Mouse (Mus musculus) olfactory bulb, adult 2 months (tissue): ENCODE measurements around the gene Spp1. TPM values are rescaled to one million over a fixed set of nuclear protein-coding genes. Genes with fewer than 3 reads are reported as not detected.

Source experiments
- H3K27ac ChIP-seq: fragments of 200-500 bp; 2 replicates; pipeline ENCODE4 v1.5.1; 2012; ENCODE audit warnings: low read depth, low read length; ENCODE audit not compliant: insufficient read depth
- H3K4me1 ChIP-seq: fragments of 200-500 bp; 2 replicates; pipeline ENCODE4 v1.6.1; 2012; ENCODE audit warnings: low read length; ENCODE audit not compliant: control insufficient read depth, insufficient read depth
- H3K4me3 ChIP-seq: fragments of 200-500 bp; 2 replicates; pipeline ENCODE4 v1.5.1; 2012; ENCODE audit warnings: mild to moderate bottlenecking, low read depth, low read length, moderate library complexity; ENCODE audit not compliant: insufficient read depth
- CTCF ChIP-seq: fragments of 200-500 bp; IDR thresholded peaks from 2 replicates; pipeline ENCODE4 v1.5.1; 2012; ENCODE audit warnings: low read depth, mild to moderate bottlenecking, low read length, moderate library complexity; ENCODE audit not compliant: insufficient read depth
- POLR2A ChIP-seq: fragments of 200-500 bp; IDR thresholded peaks from 2 replicates; pipeline ENCODE4 v1.6.1; 2012; ENCODE audit warnings: mild to moderate bottlenecking, low read depth, low read length, moderate library complexity; ENCODE audit not compliant: insufficient read depth
- WGBS: fragments of 180-500 bp; shearing (Covaris S2); methylation state at CpG from one replicate; pipeline ENCODE4 v1.1.7; 2018; 5-methylcytosine and 5-hydroxymethylcytosine counted together
- polyA plus RNA-seq: library from polyadenylated mRNA; stranded (reverse); fragments of >200 nt; gene quantifications from 2 replicates; pipeline ENCODE4 v1.2.4, GENCODE M21; 2012; ENCODE audit warnings: low replicate concordance; ENCODE audit not compliant: missing spikeins, insufficient read depth, insufficient read length

Gene Spp1
- not detected in 2 replicates for polyA plus RNA-seq

DNA sequence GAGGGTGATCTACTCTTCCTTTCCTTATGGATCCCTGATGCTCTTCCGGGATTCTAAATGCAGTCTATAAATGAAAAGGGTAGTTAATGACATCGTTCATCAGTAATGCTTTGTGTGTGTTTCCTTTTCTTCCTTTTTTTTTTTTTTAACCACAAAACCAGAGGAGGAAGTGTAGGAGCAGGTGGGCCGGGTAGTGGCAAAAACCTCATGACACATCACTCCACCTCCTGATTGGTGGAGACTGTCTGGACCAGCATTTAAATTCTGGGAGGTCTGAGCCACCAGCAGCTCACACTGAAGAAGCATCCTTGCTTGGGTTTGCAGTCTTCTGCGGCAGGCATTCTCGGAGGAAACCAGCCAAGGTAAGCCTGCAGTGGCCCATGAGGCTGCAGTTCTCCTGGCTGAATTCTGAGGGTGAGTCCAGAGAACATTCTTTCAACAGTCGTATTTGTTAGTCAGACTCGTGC lies at the start of gene Spp1:
TSS of gene Spp1 (plus strand) at position 284 of the 467 bp plus-strand sequence.
- H3K4me3 ChIP-seq, result no peak within 1 kb of the TSS
- WGBS, result 75% methylated on average over 7 of the region's 7 CpGs
- peaks cover 6% of the 10 kb centered on the region for H3K4me1 ChIP-seq
- H3K27ac ChIP-seq, result no peak within 1 kb of the TSS
- TF ChIP-seq CTCF, result no peak
- TF ChIP-seq POLR2A, result no peak

DNA sequence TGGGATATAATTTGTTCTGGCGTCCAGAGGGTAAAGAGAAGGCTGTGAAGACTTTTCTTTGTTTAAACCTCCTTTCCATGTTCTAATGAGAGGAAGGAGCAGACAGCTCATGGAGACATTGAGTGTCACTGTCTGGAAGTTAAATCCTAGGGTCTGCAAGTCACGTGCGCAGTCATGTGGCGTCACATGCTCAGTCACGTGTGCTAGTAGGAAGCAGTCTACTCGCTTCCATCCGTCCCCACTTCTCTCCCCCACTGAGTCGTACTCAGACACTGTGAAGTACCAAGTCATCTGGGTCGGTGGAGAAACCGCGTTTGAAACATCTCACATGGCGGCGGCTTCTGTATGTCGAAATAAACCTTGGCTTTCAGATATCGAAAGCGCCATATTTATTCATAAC lies 49.4 kb upstream of the Spp1 start:
- TF ChIP-seq POLR2A (no peak), CTCF (no peak)
- 95% methylated on average over 16 of the region's 16 CpGs for WGBS

GRCm38 (mm10) chr5:104386908-104387307 lies 48.0 kb upstream of the Spp1 start:
- H3K4me3 ChIP-seq, result no peak overlapping the region
- no peaks in the 10 kb centered on the region for H3K4me1 ChIP-seq
- H3K27ac ChIP-seq, result no peak overlapping the region
- 83% methylated on average over 5 of the region's 5 CpGs for WGBS
- TF ChIP-seq CTCF, result no peak
- TF ChIP-seq POLR2A, result no peak

More for the DNA sequence above, 49.4 kb upstream of the Spp1 start:
- Histone ChIP-seq H3K4me3 (no peak overlapping the region), H3K27ac (no peak overlapping the region), H3K4me1 (no peaks in the 10 kb centered on the region)

DNA sequence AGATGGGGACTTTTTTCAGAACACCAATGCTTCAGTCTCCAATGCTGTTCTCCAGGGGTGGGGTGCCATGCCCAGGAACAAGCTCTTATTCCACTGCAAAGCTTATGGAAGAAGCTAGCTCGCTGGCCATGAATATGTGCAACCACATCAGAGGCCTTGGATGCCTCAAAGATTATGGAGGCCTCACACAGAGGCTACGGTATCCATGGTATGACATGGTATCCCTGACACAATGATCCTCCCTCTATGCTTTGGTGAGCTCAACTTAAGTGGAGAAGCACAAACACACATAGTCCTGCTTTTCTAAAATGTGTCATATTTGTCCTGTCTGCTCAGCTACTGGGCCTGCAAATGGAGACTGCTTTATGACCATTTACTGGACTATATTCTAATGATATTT lies 44.0 kb upstream of the Spp1 start:
- WGBS, result 93% methylated on average over 2 of the region's 2 CpGs
- no peak overlapping the region for H3K4me3 ChIP-seq
- no peak overlapping the region for H3K27ac ChIP-seq
- no peaks in the 10 kb centered on the region for H3K4me1 ChIP-seq
- no peak for TF ChIP-seq POLR2A

- WGBS, result 80% methylated on average over 5 of the region's 5 CpGs
- no peak overlapping the region for H3K27ac ChIP-seq
- H3K4me3 ChIP-seq, result no peak overlapping the region
- no peaks in the 10 kb centered on the region for H3K4me1 ChIP-seq
- TF ChIP-seq CTCF (no peak), POLR2A (no peak)
Measured at GRCm38 (mm10) chr5:104392784-104393183, 42.1 kb upstream of the Spp1 start.

DNA sequence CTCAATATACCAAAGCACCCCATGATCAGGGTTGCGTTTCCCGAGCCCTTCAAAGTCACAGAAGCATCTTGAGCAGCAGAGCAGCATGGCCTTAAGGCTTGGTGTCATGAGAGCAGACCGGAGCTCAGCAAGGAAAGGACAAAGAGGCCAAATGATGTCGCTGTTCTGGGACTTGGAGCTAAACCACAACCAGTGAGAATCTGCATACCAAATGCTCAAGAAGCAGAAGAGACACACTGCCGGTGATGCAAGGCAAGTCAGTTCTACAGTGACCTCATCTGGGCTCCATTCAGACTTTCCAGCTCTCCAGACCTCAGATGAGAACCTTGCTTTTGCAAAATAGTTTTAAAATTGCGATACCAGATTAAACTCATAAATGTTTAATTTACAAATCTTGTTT lies 38.6 kb upstream of the Spp1 start:
- no peak overlapping the region for H3K27ac ChIP-seq
- 66% methylated on average over 6 of the region's 6 CpGs for WGBS

GRCm38 (mm10) chr5:104398001-104398400 lies 36.9 kb upstream of the Spp1 start:
- H3K4me1 ChIP-seq, result no peaks in the 10 kb centered on the region
- H3K4me3 ChIP-seq, result no peak overlapping the region
- WGBS, result 87% methylated on average over 1 of the region's 1 CpGs
- no peak overlapping the region for H3K27ac ChIP-seq
- TF ChIP-seq POLR2A (no peak), CTCF (no peak)

More for the DNA sequence above, 38.6 kb upstream of the Spp1 start:
- TF ChIP-seq POLR2A, result no peak
- no peaks in the 10 kb centered on the region for H3K4me1 ChIP-seq
- no peak overlapping the region for H3K4me3 ChIP-seq

GRCm38 (mm10) chr5:104399291-104399950 lies 35.5 kb upstream of the Spp1 start:
- Histone ChIP-seq H3K27ac (no peak overlapping the region), H3K4me3 (no peak overlapping the region), H3K4me1 (no peaks in the 10 kb centered on the region; the same call in 1 of the 2 replicates)
- WGBS, result 66% methylated on average over 9 of the region's 9 CpGs
- TF ChIP-seq CTCF (no peak), POLR2A (no peak)

- H3K4me3 ChIP-seq, result no peak overlapping the region
- H3K27ac ChIP-seq, result no peak overlapping the region
- WGBS, result 52% methylated on average over 1 of the region's 1 CpGs
- no peaks in the 10 kb centered on the region; the same call in 1 of the 2 replicates for H3K4me1 ChIP-seq
- no peak for TF ChIP-seq CTCF
- no peak for TF ChIP-seq POLR2A
Measured at GRCm38 (mm10) chr5:104399970-104400369, 34.9 kb upstream of the Spp1 start.

DNA sequence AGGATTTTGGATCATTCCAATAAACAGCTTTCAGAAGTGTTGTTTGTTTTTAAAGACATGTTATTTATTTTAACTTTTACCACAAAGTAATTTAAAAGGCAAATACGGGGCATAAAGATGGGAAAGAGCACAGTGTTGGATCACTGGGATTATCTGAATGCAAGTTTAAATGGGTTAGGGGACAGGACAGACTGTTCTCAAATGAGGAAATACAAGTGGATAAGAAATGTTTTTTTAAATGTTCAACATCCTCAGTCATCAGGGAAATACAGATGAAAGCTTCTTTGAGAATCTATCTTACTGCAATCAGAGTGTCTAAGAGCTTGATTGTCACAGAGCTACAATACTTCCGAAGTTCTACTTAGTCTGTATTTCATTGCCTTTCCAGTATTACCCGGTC lies 32.3 kb upstream of the Spp1 start:
- 72% methylated on average over 3 of the region's 3 CpGs for WGBS
- Histone ChIP-seq H3K4me3 (no peak overlapping the region), H3K27ac (no peak overlapping the region), H3K4me1 (peaks cover 4% of the 10 kb centered on the region)
- TF ChIP-seq CTCF (no peak), POLR2A (no peak)

- Histone ChIP-seq H3K4me1 (peaks cover 4% of the 10 kb centered on the region), H3K27ac (no peak overlapping the region), H3K4me3 (no peak overlapping the region)
- TF ChIP-seq POLR2A (no peak), CTCF (no peak)
- 82% methylated on average over 3 of the region's 3 CpGs for WGBS
Measured at GRCm38 (mm10) chr5:104403351-104403750, 31.6 kb upstream of the Spp1 start.
